9 mouse cellular contexts compared by ENCODE assay signal in the genomic region with DNA sequence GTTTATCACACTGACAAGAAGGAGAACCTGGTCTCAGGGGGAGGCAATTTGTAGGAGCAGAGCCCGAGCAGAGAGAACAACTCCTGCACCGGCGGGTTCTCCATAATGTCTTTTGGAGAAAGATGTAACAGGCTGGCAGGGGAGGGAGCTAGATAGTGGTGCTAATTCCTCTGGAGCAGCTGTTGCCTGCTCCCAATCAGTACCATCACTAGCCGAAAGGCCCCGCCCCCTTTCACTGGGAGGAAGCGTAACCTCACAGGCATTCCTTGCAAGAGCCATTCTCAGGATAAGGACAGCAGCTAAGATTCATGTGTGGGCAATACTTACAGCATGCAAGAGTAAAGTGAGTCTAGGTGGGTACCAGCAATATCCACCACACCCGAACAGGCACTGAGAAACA. TPM values are rescaled to one million over a fixed set of nuclear protein-coding genes. Genes with fewer than 3 reads are reported as not detected.
A peak's percentile ranks its signal among the peaks of the same experiment; 100 is the strongest.
DNase-seq lines count a peak whose midpoint lies in the region.
"Had no signal": no experiment of that assay in that cellular context is flagged by ENCODE, and none has a peak within 500 bp of the region (broad histone marks: within the 10 kb centered on the region; RNA-seq: fewer than 3 reads in every experiment).

No protein-coding gene starts in this region.

- H3K27ac ChIP-seq in limb, embryonic 10.5 days = no peak overlapping the region

- DNase-seq in kidney, postnatal 4 days = peak; percentile 57 to 68
- no peak for DNase-seq in kidney, adult 18-20 months
- DNase-seq in R1 (ENCODE audit: low read depth, low spot score) = peak; percentile 70
- DNase-seq in gastrocnemius, postnatal 25 days = peak; percentile 52
- peak; percentile 81 for DNase-seq in lung, postnatal 36 days
- DNase-seq in right cerebral cortex, postnatal 14 days = no peak
- DNase-seq in limb, embryonic 10.5 days (ENCODE audit: low spot score) = no peak
- DNase-seq in spleen, adult 18-20 months = no peak
- DNase-seq: cerebellum, adult 2 months had no signal

- H3K9me3 ChIP-seq in limb, embryonic 10.5 days (replicated peaks) = no peaks in the 10 kb centered on the region

- no peaks in the 10 kb centered on the region for H3K27me3 ChIP-seq in limb, embryonic 10.5 days (ENCODE audit: low read depth, poor library complexity, severe bottlenecking)

- peaks cover 24% of the 10 kb centered on the region for H3K4me1 ChIP-seq in limb, embryonic 10.5 days

- 25% methylated on average over 7 of the region's 7 CpGs for WGBS in limb, embryonic 10.5 days

- H3K4me3 ChIP-seq in limb, embryonic 10.5 days = no peak overlapping the region

- no peaks in the 10 kb centered on the region for H3K36me3 ChIP-seq in limb, embryonic 10.5 days

RNA-seq across cellular contexts. Expression of gene Rassf2, which starts 12.4 kb away (rescaled TPM):
- total RNA-seq in gastrocnemius, postnatal 25 days (2021) = 1 to 10 TPM; 5.7 to 6.8 TPM
- 5.5 and 5.9 TPM in 2 replicates for polyA plus RNA-seq in limb, embryonic 10.5 days (2016; fragmentation: Nextera tagmentation; extraction: Ambion mirVana)

Comparison
In these comparisons a context has a peak if more than half of its experiments do, and no peak if none do; other contexts are left out.
1. DNase-seq: peak in kidney, postnatal 4 days (2 of 2), R1 (single experiment), gastrocnemius, postnatal 25 days (single experiment) and lung, postnatal 36 days (single experiment); none in kidney, adult 18-20 months (single experiment), right cerebral cortex, postnatal 14 days (single experiment), limb, embryonic 10.5 days (single experiment) and spleen, adult 18-20 months (0 of 2).